Mouse (Mus musculus): ENCODE measurements around the gene Il10. TPM values are rescaled to one million over a fixed set of nuclear protein-coding genes. Genes with fewer than 3 reads are reported as not detected.

The Il10 gene
- total RNA-seq, 2 experiments from 2014 or later = not detected

- intact Hi-C loops (cut with DNase I) = no loop called here
- no peak for DNase-seq (ENCODE audit: extremely low spot score in 1 of 2, low spot score in 2 of 2)
Observed at GRCm38 (mm10) chr1:131043636-131044035, 24.0 kb downstream of the Il10 start.

GRCm38 (mm10) chr1:131045723-131046355, 26.2 kb downstream of the Il10 start:
- intact Hi-C loops (cut with DNase I) = no loop called here
- DNase-seq (ENCODE audit: extremely low spot score in 1 of 2, low spot score in 2 of 2) = no peak

GRCm38 (mm10) chr1:131046607-131047006, 27.0 kb downstream of the Il10 start:
- intact Hi-C loops (cut with DNase I) = no loop called here
- no peak for DNase-seq (ENCODE audit: extremely low spot score in 1 of 2, low spot score in 2 of 2)

GRCm38 (mm10) chr1:131048121-131048863, 28.6 kb downstream of the Il10 start:
- intact Hi-C loops (cut with DNase I) = no loop called here

GRCm38 (mm10) chr1:131048946-131049345, 29.3 kb downstream of the Il10 start:
- intact Hi-C loops (cut with DNase I) = no loop called here
- DNase-seq (ENCODE audit: extremely low spot score in 1 of 2, low spot score in 2 of 2) = no peak

More at GRCm38 (mm10) chr1:131048121-131048863, 28.6 kb downstream of the Il10 start:
- no peak for DNase-seq (ENCODE audit: extremely low spot score in 1 of 2, low spot score in 2 of 2)

- intact Hi-C loops (cut with DNase I) = no loop called here
- no peak for DNase-seq (ENCODE audit: extremely low spot score in 1 of 2, low spot score in 2 of 2)
Observed at GRCm38 (mm10) chr1:131049361-131049806, 29.7 kb downstream of the Il10 start.

- intact Hi-C loops (cut with DNase I) = loop anchor here (5.0 to 10.0 kb wide), 4 partner anchors 68 to 505 kb away; no protein-coding TSS in a partner anchor
- DNase-seq (ENCODE audit: extremely low spot score in 1 of 2, low spot score in 2 of 2) = no peak
Observed at GRCm38 (mm10) chr1:131050011-131050410, 30.4 kb downstream of the Il10 start.

- no peak for DNase-seq (ENCODE audit: extremely low spot score in 1 of 2, low spot score in 2 of 2)
- intact Hi-C loops (cut with DNase I) = loop anchor here (5.0 to 10.0 kb wide), 4 partner anchors 68 to 506 kb away; no protein-coding TSS in a partner anchor
Observed at GRCm38 (mm10) chr1:131050617-131051016, 31.0 kb downstream of the Il10 start.

GRCm38 (mm10) chr1:131051073-131051472, 31.4 kb downstream of the Il10 start:
- no peak for DNase-seq (ENCODE audit: extremely low spot score in 1 of 2, low spot score in 2 of 2)
- intact Hi-C loops (cut with DNase I) = loop anchor here (5.0 to 10.0 kb wide), 4 partner anchors 69 to 506 kb away; no protein-coding TSS in a partner anchor

GRCm38 (mm10) chr1:131053239-131053638, 33.6 kb downstream of the Il10 start:
- intact Hi-C loops (cut with DNase I) = loop anchor here (2.0 to 10.0 kb wide), 5 partner anchors 71 to 508 kb away; no protein-coding TSS in a partner anchor
- DNase-seq (ENCODE audit: extremely low spot score in 1 of 2, low spot score in 2 of 2) = peak; percentile 75 to 84

- intact Hi-C loops (cut with DNase I) = loop anchor here (2.0 to 10.0 kb wide), 5 partner anchors 71 to 509 kb away; no protein-coding TSS in a partner anchor
- no peak for DNase-seq (ENCODE audit: extremely low spot score in 1 of 2, low spot score in 2 of 2)
Observed at GRCm38 (mm10) chr1:131053656-131054055, 34.0 kb downstream of the Il10 start.

- intact Hi-C loops (cut with DNase I) = loop anchor here (5.0 to 10.0 kb wide), 4 partner anchors 72 to 509 kb away; no protein-coding TSS in a partner anchor
- no peak for DNase-seq (ENCODE audit: extremely low spot score in 1 of 2, low spot score in 2 of 2)
Observed at GRCm38 (mm10) chr1:131054251-131054650, 34.6 kb downstream of the Il10 start.

- no peak for DNase-seq (ENCODE audit: extremely low spot score in 1 of 2, low spot score in 2 of 2)
- intact Hi-C loops (cut with DNase I) = loop anchor here (10.0 kb wide), 1 partner anchor 514 kb away; no protein-coding TSS in a partner anchor
Observed at GRCm38 (mm10) chr1:131058431-131058830, 38.8 kb downstream of the Il10 start.

- DNase-seq (ENCODE audit: extremely low spot score in 1 of 2, low spot score in 2 of 2) = no peak
- intact Hi-C loops (cut with DNase I) = loop anchor here (10.0 kb wide), 1 partner anchor 515 kb away; no protein-coding TSS in a partner anchor
Observed at GRCm38 (mm10) chr1:131059411-131059810, 39.8 kb downstream of the Il10 start.

GRCm38 (mm10) chr1:131059841-131060240, 40.2 kb downstream of the Il10 start:
- intact Hi-C loops (cut with DNase I) = loop anchor here (10.0 kb wide), 1 partner anchor 515 kb away; no protein-coding TSS in a partner anchor
- no peak for DNase-seq (ENCODE audit: extremely low spot score in 1 of 2, low spot score in 2 of 2)

- no peak for DNase-seq (ENCODE audit: extremely low spot score in 1 of 2, low spot score in 2 of 2)
- intact Hi-C loops (cut with DNase I) = no loop called here
Observed at GRCm38 (mm10) chr1:131060290-131061253, 40.9 kb downstream of the Il10 start.

- DNase-seq (ENCODE audit: extremely low spot score in 1 of 2, low spot score in 2 of 2) = no peak
- intact Hi-C loops (cut with DNase I) = no loop called here
Observed at GRCm38 (mm10) chr1:131061740-131062254, 42.2 kb downstream of the Il10 start.

GRCm38 (mm10) chr1:131062821-131063220, 43.2 kb downstream of the Il10 start:
- DNase-seq (ENCODE audit: extremely low spot score in 1 of 2, low spot score in 2 of 2) = peak; percentile 33 to 52
- intact Hi-C loops (cut with DNase I) = no loop called here
